Mouse (Mus musculus) MEL (cell line): ENCODE data around the gene Desi2. TPM values are rescaled to one million over a fixed set of nuclear protein-coding genes. Genes with fewer than 3 reads are reported as not detected.

Experiments
- DNase-seq: peaks from one replicate; pipeline ENCODE4 v3.0.0; 2011; ENCODE audit warnings: low read depth, low spot score
- H3K27ac ChIP-seq: 2 replicates; pipeline ENCODE4 v1.5.1; 2012; ENCODE audit warnings: low read depth, mild to moderate bottlenecking, control low read depth, low read length, moderate library complexity; ENCODE audit not compliant: control insufficient read depth
- H3K27me3 ChIP-seq, 2 experiments: fragments of 150-350 bp in 1 of 2; sonication (generic) in 1 of 2; 2 replicates each; pipeline ENCODE4 v1.6.1; 2012; ENCODE audit warnings: low read length in 2 of 2, mild to moderate bottlenecking in 2 of 2, improper control_type of control experiment in 1 of 2, moderate library complexity in 1 of 2; ENCODE audit not compliant: insufficient read depth in 2 of 2, control insufficient read depth in 1 of 2
- H3K36me3 ChIP-seq, 2 experiments: 2 replicates each; pipeline ENCODE4 v1.6.1; 2012 to 2014; ENCODE audit warnings: low read length in 2 of 2, improper control_type of control experiment in 1 of 2, inconsistent platforms in 1 of 2, mild to moderate bottlenecking in 1 of 2; ENCODE audit not compliant: insufficient read depth in 2 of 2, control insufficient read depth in 1 of 2
- H3K4me1 ChIP-seq, 2 experiments: fragments of 150-350 bp in 1 of 2; sonication (generic) in 1 of 2; 2 replicates each; pipeline ENCODE4 v1.6.1; 2012; ENCODE audit warnings: low read length in 2 of 2, improper control_type of control experiment in 1 of 2, mild to moderate bottlenecking in 1 of 2; ENCODE audit not compliant: insufficient read depth in 2 of 2, control insufficient read depth in 1 of 2
- H3K4me3 ChIP-seq, 2 experiments: fragments of 150-350 bp in 1 of 2; sonication (generic) in 1 of 2; 2 replicates each; pipeline ENCODE4 v1.5.1; 2012; ENCODE audit warnings: low read depth in 2 of 2, low read length in 2 of 2, mild to moderate bottlenecking in 2 of 2, moderate library complexity in 2 of 2, control low read depth in 1 of 2, improper control_type of control experiment in 1 of 2; ENCODE audit not compliant: control insufficient read depth in 1 of 2, insufficient read depth in 1 of 2
- H3K79me2 ChIP-seq: 2 replicates; pipeline ENCODE4 v1.6.1; 2012; ENCODE audit warnings: mild to moderate bottlenecking, low read length, moderate library complexity; ENCODE audit not compliant: control insufficient read depth, poor library complexity, insufficient read depth
- H3K9ac ChIP-seq: 2 replicates; pipeline ENCODE4 v1.6.1; 2012; ENCODE audit warnings: low read depth, mild to moderate bottlenecking, control low read depth, low read length, moderate library complexity; ENCODE audit not compliant: control insufficient read depth, poor library complexity, severe bottlenecking
- H3K9me3 ChIP-seq: fragments of 150-350 bp; sonication (generic); replicated peaks from 2 replicates; pipeline ENCODE4 v1.6.1; 2012; ENCODE audit warnings: mild to moderate bottlenecking, low read length, improper control_type of control experiment, moderate library complexity; ENCODE audit not compliant: insufficient read depth
- CHD1 ChIP-seq: IDR thresholded peaks from 2 replicates; pipeline ENCODE4 v1.6.1; 2012; ENCODE audit warnings: low read depth, mild to moderate bottlenecking, inconsistent platforms, low read length, improper control_type of control experiment
- CTCF ChIP-seq, 3 experiments: IDR thresholded peaks in 2 of 3; conservative IDR thresholded peaks in 1 of 3; 2 replicates each; pipeline ENCODE4 v1.5.1; 2011 to 2012; ENCODE audit warnings: low read length in 3 of 3, low read depth in 2 of 3, mild to moderate bottlenecking in 2 of 3, improper control_type of control experiment in 1 of 3, inconsistent platforms in 1 of 3, mixed read lengths in 1 of 3, moderate library complexity in 1 of 3; ENCODE audit not compliant: control insufficient read depth in 1 of 3, insufficient read depth in 1 of 3, poor library complexity in 1 of 3, severe bottlenecking in 1 of 3
- E2F4 ChIP-seq: IDR thresholded peaks from 2 replicates; pipeline ENCODE4 v1.6.1; 2011; ENCODE audit warnings: low read depth, low read length, improper control_type of control experiment, borderline replicate concordance
- EP300 ChIP-seq, 2 experiments: IDR thresholded peaks; 2 replicates each; pipeline ENCODE4 v1.6.1; 2011; ENCODE audit warnings: improper control_type of control experiment in 2 of 2, low read length in 2 of 2, low read depth in 1 of 2, mild to moderate bottlenecking in 1 of 2
- GABPA ChIP-seq: IDR thresholded peaks from 2 replicates; pipeline ENCODE4 v1.6.1; 2012; ENCODE audit warnings: low read depth, mild to moderate bottlenecking, inconsistent platforms, low read length, improper control_type of control experiment, moderate library complexity
- GATA1 ChIP-seq: IDR thresholded peaks from 2 replicates; pipeline ENCODE4 v1.6.1; 2011; ENCODE audit warnings: low read depth, low read length, improper control_type of control experiment
- HCFC1 ChIP-seq: IDR thresholded peaks from 2 replicates; pipeline ENCODE4 v1.6.1; 2012; ENCODE audit warnings: low read depth, mild to moderate bottlenecking, inconsistent platforms, low read length, improper control_type of control experiment, moderate library complexity
- JUND ChIP-seq: IDR thresholded peaks from 2 replicates; pipeline ENCODE4 v1.6.1; 2011; ENCODE audit warnings: low read depth, mild to moderate bottlenecking, improper control_type of control experiment, low read length
- MAFK ChIP-seq: IDR thresholded peaks from 2 replicates; pipeline ENCODE4 v1.6.1; 2011; ENCODE audit warnings: low read depth, mild to moderate bottlenecking, low read length, improper control_type of control experiment, borderline replicate concordance
- MAX ChIP-seq: IDR thresholded peaks from 2 replicates; pipeline ENCODE4 v1.6.1; 2011; ENCODE audit warnings: low read length, improper control_type of control experiment
- MXI1 ChIP-seq: IDR thresholded peaks from 2 replicates; pipeline ENCODE4 v1.6.1; 2011; ENCODE audit warnings: mild to moderate bottlenecking, low read depth, low read length, improper control_type of control experiment
- MYC ChIP-seq: IDR thresholded peaks from 2 replicates; pipeline ENCODE4 v1.6.1; 2011; ENCODE audit warnings: low read depth, mild to moderate bottlenecking, low read length, improper control_type of control experiment, moderate library complexity
- POLR2AphosphoS2 ChIP-seq: IDR thresholded peaks from 2 replicates; pipeline ENCODE4 v1.6.1; 2011; ENCODE audit warnings: low read length, improper control_type of control experiment
- POLR2AphosphoS5 ChIP-seq: IDR thresholded peaks from 2 replicates; pipeline ENCODE4 v1.6.1; 2012; ENCODE audit warnings: low read depth, borderline replicate concordance, mild to moderate bottlenecking, inconsistent platforms, low read length, moderate library complexity, mixed read lengths
- RAD21 ChIP-seq: IDR thresholded peaks from 2 replicates; pipeline ENCODE4 v1.6.1; 2011; ENCODE audit warnings: mild to moderate bottlenecking, low read depth, low read length, improper control_type of control experiment
- RCOR1 ChIP-seq: IDR thresholded peaks from 2 replicates; pipeline ENCODE4 v1.6.1; 2012; ENCODE audit warnings: low read depth, mild to moderate bottlenecking, inconsistent platforms, low read length, improper control_type of control experiment
- SIN3A ChIP-seq: IDR thresholded peaks from 2 replicates; pipeline ENCODE4 v1.6.1; 2012; ENCODE audit warnings: low read length, improper control_type of control experiment, inconsistent platforms
- SMC3 ChIP-seq: IDR thresholded peaks from 2 replicates; pipeline ENCODE4 v1.6.1; 2011; ENCODE audit warnings: low read depth, low read length, improper control_type of control experiment
- TCF12 ChIP-seq: IDR thresholded peaks from 2 replicates; pipeline ENCODE4 v1.6.1; 2014; ENCODE audit warnings: low read depth, mild to moderate bottlenecking, inconsistent platforms, low read length, improper control_type of control experiment, moderate library complexity
- UBTF ChIP-seq: IDR thresholded peaks from 2 replicates; pipeline ENCODE4 v1.6.1; 2012; ENCODE audit warnings: low read depth, mild to moderate bottlenecking, inconsistent platforms, low read length, improper control_type of control experiment, moderate library complexity, borderline replicate concordance; ENCODE audit not compliant: insufficient read depth
- ZC3H11A ChIP-seq: IDR thresholded peaks from 2 replicates; pipeline ENCODE4 v1.6.1; 2012; ENCODE audit warnings: low read depth, mild to moderate bottlenecking, inconsistent platforms, low read length, improper control_type of control experiment
- ZKSCAN1 ChIP-seq: IDR thresholded peaks from 2 replicates; pipeline ENCODE4 v1.6.1; 2012; ENCODE audit warnings: low read depth, mild to moderate bottlenecking, inconsistent platforms, low read length, improper control_type of control experiment, moderate library complexity
- ZNF384 ChIP-seq: IDR thresholded peaks from 2 replicates; pipeline ENCODE4 v1.6.1; 2012; ENCODE audit warnings: low read depth, mild to moderate bottlenecking, inconsistent platforms, low read length, improper control_type of control experiment
- polyA plus RNA-seq, 2 experiments: library from polyadenylated mRNA; stranded (reverse) in 1 of 2; unstranded in 1 of 2; fragments of >175 nt in 1 of 2; fragments of >200 nt in 1 of 2; gene quantifications; 2 replicates each; pipeline versions ENCODE4 v1.2.1 to v1.2.4; 2012; ENCODE audit warnings: low replicate concordance in 2 of 2, low read depth in 1 of 2; ENCODE audit not compliant: insufficient read length in 2 of 2, insufficient read depth in 1 of 2, missing spikeins in 1 of 2
- total RNA-seq: library from RNA; depleted of rRNA; stranded (reverse); fragments of 300-350 nt; gene quantifications from 2 replicates; pipeline ENCODE4 v1.2.3, GENCODE M21; 2012

The Desi2 gene
- total and polyA plus RNA-seq, 3 experiments, result 16.9 to 22.3 TPM; not detected in 1

- no peak overlapping the region for H3K4me3 ChIP-seq
- H3K9me3 ChIP-seq, result no peaks in the 10 kb centered on the region
- no peaks in the 10 kb centered on the region for H3K4me1 ChIP-seq
- no peak overlapping the region for H3K27ac ChIP-seq
- DNase-seq, result no peak
- H3K27me3 ChIP-seq, result no peaks in the 10 kb centered on the region
- no peak overlapping the region for H3K9ac ChIP-seq
- no peak for TF ChIP-seq POLR2AphosphoS5
- TF ChIP-seq TCF12, result no peak
- no peak for TF ChIP-seq POLR2AphosphoS2
- no peak for TF ChIP-seq HCFC1
- TF ChIP-seq MAFK, result no peak
- TF ChIP-seq SMC3, result no peak
- no peak for TF ChIP-seq MXI1
- TF ChIP-seq UBTF, result no peak
- no peak for TF ChIP-seq MAX
- no peak for TF ChIP-seq GABPA
- no peak for TF ChIP-seq ZKSCAN1
- no peak for TF ChIP-seq CHD1
- no peaks in the 10 kb centered on the region for H3K79me2 ChIP-seq
- H3K36me3 ChIP-seq, result no peaks in the 10 kb centered on the region; a peak in 1 of 4 replicates
These were observed 29.9 kb downstream of the Desi2 start for GRCm38 (mm10) chr1:178217157-178217556.

- Histone ChIP-seq H3K27ac (no peak overlapping the region), H3K9ac (no peak overlapping the region), H3K27me3 (no peaks in the 10 kb centered on the region; a peak in 1 of 4 replicates), H3K36me3 (no peaks in the 10 kb centered on the region; a peak in 1 of 4 replicates), H3K9me3 (no peaks in the 10 kb centered on the region), H3K4me1 (no peaks in the 10 kb centered on the region), H3K4me3 (no peak overlapping the region), H3K79me2 (no peaks in the 10 kb centered on the region)
- TF ChIP-seq MXI1 (no peak), EP300 (IDR thresholded peaks at IDR 0.05; ENCODE audit: low read depth in 1 of 2, low read length in 2 of 2) (no peak), CTCF (IDR thresholded peaks at IDR 0.05 in 2 of 3, conservative IDR thresholded peaks at IDR 0.05 in 1 of 3; ENCODE audit: control insufficient read depth in 1 of 3, insufficient read depth in 1 of 3, low read depth in 2 of 3, low read length in 3 of 3, poor library complexity in 1 of 3, severe bottlenecking in 1 of 3) (no peak), GABPA (no peak), ZNF384 (no peak), ZC3H11A (no peak), RCOR1 (no peak), UBTF (no peak), SIN3A (no peak), JUND (no peak), E2F4 (no peak), SMC3 (no peak), RAD21 (no peak), GATA1 (no peak), MYC (no peak)
- no peak for DNase-seq
These were observed 31.1 kb downstream of the Desi2 start for GRCm38 (mm10) chr1:178218305-178218704.
